Mouse (Mus musculus): ENCODE measurements around the gene Phf21a. TPM values are rescaled to one million over a fixed set of nuclear protein-coding genes. Genes with fewer than 3 reads are reported as not detected.

Gene Phf21a
- polyA plus RNA-seq (2016; fragmentation: Nextera tagmentation; extraction: Ambion mirVana) = 40.4 and 41.4 TPM in 2 replicates

DNA sequence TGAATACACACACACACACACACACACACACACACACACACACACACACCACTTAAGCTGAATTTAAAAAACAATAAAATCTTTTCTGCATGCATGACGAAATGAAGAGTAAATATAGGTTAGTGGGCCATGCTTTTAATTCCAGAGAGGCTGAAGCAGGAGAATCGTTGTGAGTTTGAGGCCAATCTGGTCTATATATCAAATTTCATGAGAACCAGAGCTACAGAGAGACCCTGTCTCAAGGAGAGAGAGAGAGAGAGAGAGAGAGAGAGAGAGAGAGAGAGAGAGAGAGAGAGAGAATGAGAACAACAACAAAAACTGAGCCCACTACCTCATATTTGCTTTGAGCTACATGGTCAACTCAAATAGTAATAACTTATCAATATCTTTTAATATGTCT, at the start of gene Phf21a:
Gene Phf21a, plus strand, starts transcription at position 301 of the 400 bp plus-strand sequence.
- H3K27me3 ChIP-seq = no peaks in the 10 kb centered on the region
- no peaks in the 10 kb centered on the region for H3K9me3 ChIP-seq (replicated peaks)
- no peaks in the 10 kb centered on the region for H3K36me3 ChIP-seq
- 79% methylated on average over 2 of the region's 2 CpGs for WGBS
- no peaks in the 10 kb centered on the region for H3K4me1 ChIP-seq
- no peak within 1 kb of the TSS for H3K4me3 ChIP-seq
- ATAC-seq (ENCODE audit: low FRiP score) = no peak
- H3K4me2 ChIP-seq (replicated peaks) = no peak within 1 kb of the TSS
- no peak within 1 kb of the TSS for H3K9ac ChIP-seq
- no peak within 1 kb of the TSS for H3K27ac ChIP-seq

DNA sequence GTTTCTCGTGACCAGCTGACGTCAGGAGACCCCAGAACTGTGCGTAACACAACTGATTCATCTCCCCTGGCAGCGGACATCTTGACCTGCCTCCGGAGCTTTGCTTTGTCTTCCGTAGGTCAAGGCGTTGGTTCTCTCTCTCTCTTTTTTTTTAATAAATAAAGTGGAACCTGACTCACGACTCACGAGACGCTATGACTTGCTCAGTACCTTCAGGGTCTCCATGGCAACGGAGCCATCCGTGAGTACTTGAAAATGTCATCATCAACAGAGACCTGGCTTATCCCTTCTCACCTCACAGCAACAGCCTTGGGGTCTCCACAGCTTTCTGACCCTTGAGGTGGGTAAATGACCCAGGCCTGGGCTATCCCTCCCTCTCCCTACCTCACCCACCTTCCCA, 49.6 kb upstream of the Phf21a start:
- no peak overlapping the region for H3K4me3 ChIP-seq
- H3K9me3 ChIP-seq (replicated peaks) = no peaks in the 10 kb centered on the region
- no peaks in the 10 kb centered on the region for H3K36me3 ChIP-seq
- H3K9ac ChIP-seq = no peak overlapping the region
- no peak overlapping the region for H3K27ac ChIP-seq
- ATAC-seq (ENCODE audit: low FRiP score) = no peak
- no peak overlapping the region for H3K4me2 ChIP-seq (replicated peaks)
- WGBS = 85% methylated on average over 12 of the region's 12 CpGs
- H3K4me1 ChIP-seq = no peaks in the 10 kb centered on the region
- H3K27me3 ChIP-seq = no peaks in the 10 kb centered on the region

DNA sequence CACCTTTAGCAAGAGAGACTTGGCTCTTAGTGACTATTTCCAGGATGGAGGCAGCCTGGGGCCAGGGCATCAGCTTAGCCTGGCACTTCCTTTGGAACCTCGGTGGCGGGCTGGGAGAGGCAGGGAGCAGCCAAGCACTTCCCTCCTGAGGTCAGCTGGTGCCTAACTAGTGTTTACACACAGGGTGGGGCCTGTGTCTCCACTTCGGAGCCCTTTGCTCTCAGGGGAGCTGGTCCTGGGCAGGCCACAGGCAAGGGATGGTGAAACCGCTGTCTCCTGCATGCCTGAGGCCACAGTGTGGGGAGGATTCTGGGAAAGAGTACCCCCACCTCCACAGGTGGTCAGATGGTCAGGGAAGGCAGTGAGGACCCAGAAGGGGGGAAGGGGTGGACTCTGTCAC, 45.3 kb upstream of the Phf21a start:
- no peak overlapping the region for H3K9ac ChIP-seq
- no peaks in the 10 kb centered on the region for H3K4me1 ChIP-seq
- H3K4me2 ChIP-seq (replicated peaks) = no peak overlapping the region
- ATAC-seq (ENCODE audit: low FRiP score) = no peak
- H3K36me3 ChIP-seq = no peaks in the 10 kb centered on the region
- H3K4me3 ChIP-seq = no peak overlapping the region
- 35% methylated on average over 4 of the region's 4 CpGs for WGBS
- H3K9me3 ChIP-seq (replicated peaks) = no peaks in the 10 kb centered on the region
- H3K27me3 ChIP-seq = peaks cover 9% of the 10 kb centered on the region
- no peak overlapping the region for H3K27ac ChIP-seq

DNA sequence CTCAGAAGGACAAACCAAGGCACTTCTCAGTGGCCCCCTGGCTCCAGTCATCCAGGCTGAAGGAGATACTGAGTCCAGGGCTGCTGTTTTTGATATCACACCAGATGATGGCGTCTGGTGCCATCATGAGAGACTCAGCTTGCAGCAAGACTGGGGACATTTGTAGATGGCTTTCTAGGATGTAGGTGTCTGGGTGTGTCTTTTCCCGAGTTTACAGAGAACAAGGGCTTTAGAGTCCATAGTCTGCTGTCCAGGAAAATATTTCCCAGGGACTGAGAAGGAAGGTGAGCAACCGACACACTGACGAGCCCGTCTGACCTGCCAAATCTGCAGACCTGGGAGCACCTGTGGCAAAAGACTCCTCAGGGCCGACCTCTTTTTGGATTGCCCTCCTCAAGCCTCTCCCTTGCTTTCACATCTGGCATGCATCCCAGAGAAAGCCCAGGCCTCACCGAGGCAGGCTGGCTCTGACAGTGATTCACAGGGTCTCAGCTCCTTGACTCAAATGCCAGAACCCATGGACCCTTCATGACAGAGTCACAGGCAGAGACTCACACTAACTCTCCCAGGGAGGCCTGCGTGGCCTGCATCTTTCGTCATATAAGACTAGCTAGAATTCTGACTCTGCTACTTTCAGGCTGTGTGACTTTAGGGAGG, 44.8 kb upstream of the Phf21a start:
- peaks cover 12% of the 10 kb centered on the region for H3K27me3 ChIP-seq
- ATAC-seq (ENCODE audit: low FRiP score) = no peak
- H3K27ac ChIP-seq = no peak overlapping the region
- no peak overlapping the region for H3K4me3 ChIP-seq
- H3K36me3 ChIP-seq = no peaks in the 10 kb centered on the region
- WGBS = 66% methylated on average over 9 of the region's 9 CpGs
- no peak overlapping the region for H3K9ac ChIP-seq
- no peaks in the 10 kb centered on the region for H3K9me3 ChIP-seq (replicated peaks)
- no peaks in the 10 kb centered on the region for H3K4me1 ChIP-seq
- H3K4me2 ChIP-seq (replicated peaks) = no peak overlapping the region

- no peaks in the 10 kb centered on the region for H3K36me3 ChIP-seq
- H3K9ac ChIP-seq = no peak overlapping the region
- WGBS = 80% methylated on average over 8 of the region's 8 CpGs
- H3K9me3 ChIP-seq (replicated peaks) = no peaks in the 10 kb centered on the region
- peaks cover 45% of the 10 kb centered on the region for H3K27me3 ChIP-seq
- H3K4me1 ChIP-seq = peaks cover 12% of the 10 kb centered on the region; the same call in 1 of the 2 replicates
- H3K4me3 ChIP-seq = no peak overlapping the region
- no peak overlapping the region for H3K4me2 ChIP-seq (replicated peaks)
- no peak for ATAC-seq (ENCODE audit: low FRiP score)
- no peak overlapping the region for H3K27ac ChIP-seq
Measured at GRCm38 (mm10) chr2:92052188-92052587, 40.7 kb upstream of the Phf21a start.

DNA sequence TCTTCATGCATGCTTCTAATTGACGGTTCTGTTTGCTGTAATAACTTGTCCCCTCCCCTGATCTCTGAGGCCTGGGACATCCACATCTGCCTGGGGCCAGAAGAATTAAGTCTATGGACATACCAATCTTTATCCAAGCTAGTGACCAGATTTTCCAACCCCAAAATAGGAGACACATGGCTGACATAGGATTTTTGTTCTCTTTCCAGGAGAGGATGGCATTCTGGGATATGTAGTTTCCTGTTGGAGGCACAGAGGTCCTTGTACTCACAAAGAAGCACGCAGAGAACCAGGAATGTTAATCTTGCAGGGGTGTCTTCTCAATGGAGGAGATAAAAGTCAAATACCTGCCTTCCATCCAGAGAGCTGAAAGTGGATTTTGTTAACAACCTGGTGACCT, 40.2 kb upstream of the Phf21a start:
- Histone ChIP-seq H3K36me3 (no peaks in the 10 kb centered on the region), H3K9me3 (replicated peaks) (no peaks in the 10 kb centered on the region), H3K4me2 (replicated peaks) (no peak overlapping the region), H3K27me3 (peaks cover 51% of the 10 kb centered on the region), H3K27ac (no peak overlapping the region), H3K9ac (no peak overlapping the region), H3K4me3 (no peak overlapping the region), H3K4me1 (peaks cover 12% of the 10 kb centered on the region; the same call in 1 of the 2 replicates)
- ATAC-seq (ENCODE audit: low FRiP score) = no peak
- WGBS = 52% methylated on average over 2 of the region's 2 CpGs

DNA sequence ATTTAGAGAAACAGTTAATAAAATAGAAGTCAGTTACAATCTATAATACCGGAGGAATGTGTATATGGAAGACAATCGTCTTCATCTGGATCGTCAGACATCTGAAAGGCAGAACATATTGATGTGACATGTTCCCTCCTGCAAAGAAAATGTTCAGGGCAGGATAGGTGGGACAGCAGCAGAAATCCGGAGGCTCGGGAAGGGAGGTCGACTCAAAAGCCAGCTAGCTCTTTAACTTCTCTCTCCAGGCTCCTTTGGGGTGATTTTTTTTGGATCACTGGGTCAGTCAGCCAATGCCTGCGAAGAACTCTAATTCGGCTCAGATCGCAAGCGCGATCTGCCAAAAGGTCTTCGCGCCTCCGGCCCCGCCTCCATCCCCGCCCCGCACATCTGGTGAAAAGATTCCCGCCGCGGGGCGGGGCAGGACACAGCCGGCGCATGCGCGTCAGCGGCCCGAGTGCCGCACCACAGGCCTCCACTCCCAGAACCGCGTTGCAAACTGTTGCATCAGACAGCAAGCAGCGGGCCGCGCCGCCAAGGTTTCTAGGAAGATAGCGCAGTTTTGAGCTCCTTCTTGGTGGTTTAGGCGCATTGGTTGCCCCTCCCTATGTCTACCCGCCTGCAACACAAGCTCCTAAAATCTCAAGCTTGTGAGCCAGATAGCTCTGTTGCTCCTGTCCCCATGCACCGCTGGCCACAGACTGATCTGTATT, 37.7 kb upstream of the Phf21a start:
- WGBS = 4% methylated on average over 38 of the region's 38 CpGs
- H3K9me3 ChIP-seq (replicated peaks) = no peaks in the 10 kb centered on the region
- peaks cover 55% of the 10 kb centered on the region for H3K27me3 ChIP-seq
- H3K4me3 ChIP-seq = peak overlapping the region; percentile 32
- H3K4me2 ChIP-seq (replicated peaks) = peak overlapping the region; percentile 67
- peak overlapping the region; percentile 75 for H3K27ac ChIP-seq
- ATAC-seq (ENCODE audit: low FRiP score) = peak; percentile 50
- H3K4me1 ChIP-seq = peaks cover 20% of the 10 kb centered on the region
- H3K36me3 ChIP-seq = no peaks in the 10 kb centered on the region
- no peak overlapping the region for H3K9ac ChIP-seq

- Histone ChIP-seq H3K9ac (no peak overlapping the region), H3K4me3 (peak overlapping the region; percentile 32), H3K9me3 (replicated peaks) (no peaks in the 10 kb centered on the region), H3K27me3 (peaks cover 59% of the 10 kb centered on the region), H3K4me1 (peaks cover 20% of the 10 kb centered on the region), H3K4me2 (replicated peaks) (peak overlapping the region; percentile 67), H3K36me3 (no peaks in the 10 kb centered on the region), H3K27ac (peak overlapping the region; percentile 75)
- WGBS = 3% methylated on average over 14 of the region's 14 CpGs
- ATAC-seq (ENCODE audit: low FRiP score) = no peak
Measured at GRCm38 (mm10) chr2:92055831-92056236, 37.1 kb upstream of the Phf21a start.

- no peak overlapping the region for H3K27ac ChIP-seq
- H3K4me1 ChIP-seq = peaks cover 20% of the 10 kb centered on the region
- H3K9ac ChIP-seq = no peak overlapping the region
- WGBS = 76% methylated on average over 13 of the region's 13 CpGs
- no peak for ATAC-seq (ENCODE audit: low FRiP score)
- H3K27me3 ChIP-seq = peaks cover 65% of the 10 kb centered on the region
- H3K4me3 ChIP-seq = no peak overlapping the region
- H3K36me3 ChIP-seq = no peaks in the 10 kb centered on the region
- no peaks in the 10 kb centered on the region for H3K9me3 ChIP-seq (replicated peaks)
- H3K4me2 ChIP-seq (replicated peaks) = no peak overlapping the region
Measured at GRCm38 (mm10) chr2:92056760-92057159, 36.2 kb upstream of the Phf21a start.

GRCm38 (mm10) chr2:92058469-92058868, 34.4 kb upstream of the Phf21a start:
- WGBS = under 1% methylated on average over 29 of the region's 29 CpGs
- peak; percentile 43 for ATAC-seq (ENCODE audit: low FRiP score)
- H3K27me3 ChIP-seq = peaks cover 64% of the 10 kb centered on the region

GRCm38 (mm10) chr2:92058936-92059335, 34.0 kb upstream of the Phf21a start:
- H3K36me3 ChIP-seq = no peaks in the 10 kb centered on the region
- peaks cover 20% of the 10 kb centered on the region for H3K4me1 ChIP-seq
- peaks cover 59% of the 10 kb centered on the region for H3K27me3 ChIP-seq
- H3K9ac ChIP-seq = peak overlapping the region; percentile 74
- ATAC-seq (ENCODE audit: low FRiP score) = 0 out of 2 replicates have a peak, but pooled peaks have one; percentile 16
- no peak overlapping the region for H3K27ac ChIP-seq
- peak overlapping the region; percentile 99 for H3K4me2 ChIP-seq (replicated peaks)
- H3K9me3 ChIP-seq (replicated peaks) = no peaks in the 10 kb centered on the region
- H3K4me3 ChIP-seq = peak overlapping the region; percentile 69
- WGBS = 3% methylated on average over 11 of the region's 11 CpGs

More at GRCm38 (mm10) chr2:92058469-92058868, 34.4 kb upstream of the Phf21a start:
- Histone ChIP-seq H3K4me1 (peaks cover 20% of the 10 kb centered on the region), H3K4me3 (peak overlapping the region; percentile 69), H3K4me2 (replicated peaks) (peak overlapping the region; percentile 99), H3K36me3 (no peaks in the 10 kb centered on the region), H3K9me3 (replicated peaks) (no peaks in the 10 kb centered on the region), H3K9ac (peak overlapping the region; percentile 74), H3K27ac (no peak overlapping the region)

GRCm38 (mm10) chr2:92059481-92060220, 33.3 kb upstream of the Phf21a start:
- Histone ChIP-seq H3K27ac (peak overlapping the region; percentile 74), H3K36me3 (no peaks in the 10 kb centered on the region), H3K4me2 (replicated peaks) (peak overlapping the region; percentile 99), H3K4me1 (peaks cover 20% of the 10 kb centered on the region), H3K9ac (peak overlapping the region; percentile 74), H3K27me3 (peaks cover 52% of the 10 kb centered on the region), H3K4me3 (peak overlapping the region; percentile 69), H3K9me3 (replicated peaks) (no peaks in the 10 kb centered on the region)
- peak; percentile 78 for ATAC-seq (ENCODE audit: low FRiP score)
- WGBS = under 1% methylated on average over 62 of the region's 63 CpGs

Data from hindbrain, embryonic 12.5 days (tissue).